Mouse (Mus musculus) frontal cortex, postnatal 14 days (tissue): ENCODE measurements around the gene Ercc2.

Source experiments
- DNase-seq, 2 experiments: peaks; one replicate each; pipeline ENCODE4 v3.0.0; 2022; ENCODE audit warnings: low spot score in 2 of 2

Ercc2 gene

DNA sequence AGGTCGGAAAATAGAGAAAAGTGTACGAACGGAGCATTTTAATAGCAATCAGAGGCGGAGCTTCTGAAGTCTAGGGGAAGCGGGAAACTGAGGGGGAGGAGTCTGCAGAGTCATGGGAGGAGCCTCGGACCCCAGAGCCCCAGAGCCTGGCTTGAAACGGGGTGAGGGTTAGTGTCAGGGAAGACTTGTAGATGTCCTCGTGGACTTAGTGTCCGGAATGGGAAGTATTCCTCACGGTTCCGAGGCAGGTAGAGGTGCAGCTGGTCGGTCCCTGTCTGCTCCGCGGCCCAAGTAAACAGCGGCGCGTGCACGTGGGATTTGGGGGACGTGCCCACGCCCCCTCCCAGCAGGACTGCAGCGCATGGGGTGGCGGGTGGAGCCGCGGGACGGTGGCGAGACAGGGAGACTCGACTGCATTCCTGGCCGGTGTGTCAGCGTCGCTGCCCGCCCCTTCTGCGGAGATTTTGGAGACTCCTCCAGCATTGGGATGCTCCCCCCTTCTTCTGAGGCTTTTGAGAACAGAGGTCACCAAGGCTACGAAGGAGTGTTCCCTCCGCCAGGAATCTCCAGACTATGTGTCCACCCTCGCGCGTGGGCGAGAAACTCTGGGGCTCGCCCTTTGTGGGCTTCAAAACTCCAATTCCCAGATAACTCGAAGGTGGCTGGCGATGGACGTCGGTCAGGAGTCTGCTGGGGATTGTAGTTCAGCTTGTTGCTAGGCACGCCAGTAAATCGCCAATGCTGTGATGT, 21.7 kb upstream of the Ercc2 start:
- peak; percentile 62 to 70 for DNase-seq

DNA sequence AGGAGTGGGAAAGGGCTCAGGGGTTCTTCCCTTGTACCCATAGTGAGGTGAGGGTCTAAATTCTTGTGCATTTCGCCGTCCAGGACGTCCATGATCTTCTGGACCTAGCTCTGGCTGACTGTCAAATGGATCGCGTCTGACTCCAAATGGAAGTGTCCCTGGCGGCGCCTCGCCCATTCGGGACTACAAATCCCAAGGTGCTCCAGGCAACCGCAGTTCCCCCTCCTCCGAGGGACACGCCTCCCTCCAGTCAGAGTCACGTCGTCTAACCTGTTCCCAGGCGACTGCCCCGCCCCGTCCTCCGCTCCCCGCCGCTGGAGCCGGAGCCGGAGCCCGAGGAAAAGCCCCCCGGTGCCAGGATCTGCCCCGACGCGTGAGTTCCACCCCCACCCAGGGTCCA, 20.9 kb upstream of the Ercc2 start:
- peak; percentile 84 to 86 for DNase-seq

DNA sequence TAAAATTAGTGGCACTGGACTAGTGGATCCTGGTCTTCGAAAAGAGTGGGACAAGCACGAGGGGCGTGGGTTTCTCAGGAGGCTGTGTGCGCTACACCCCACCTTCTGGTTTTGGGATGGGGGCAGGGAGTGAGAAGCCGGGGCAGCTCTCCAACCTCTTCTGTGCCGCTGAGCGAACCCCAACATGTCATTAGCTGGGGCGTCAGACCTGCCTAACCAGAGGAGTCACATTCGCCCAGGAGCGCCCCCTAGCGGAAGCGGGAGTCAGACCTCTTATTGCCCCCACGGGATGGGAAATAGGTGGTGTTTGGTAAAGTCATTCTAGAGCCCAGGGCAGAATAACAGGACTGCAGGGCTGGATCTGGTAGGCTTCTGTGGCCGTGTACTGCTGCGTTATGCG, 20.1 kb upstream of the Ercc2 start:
- DNase-seq: peak in 1 of 2 experiments; percentile 53

DNA sequence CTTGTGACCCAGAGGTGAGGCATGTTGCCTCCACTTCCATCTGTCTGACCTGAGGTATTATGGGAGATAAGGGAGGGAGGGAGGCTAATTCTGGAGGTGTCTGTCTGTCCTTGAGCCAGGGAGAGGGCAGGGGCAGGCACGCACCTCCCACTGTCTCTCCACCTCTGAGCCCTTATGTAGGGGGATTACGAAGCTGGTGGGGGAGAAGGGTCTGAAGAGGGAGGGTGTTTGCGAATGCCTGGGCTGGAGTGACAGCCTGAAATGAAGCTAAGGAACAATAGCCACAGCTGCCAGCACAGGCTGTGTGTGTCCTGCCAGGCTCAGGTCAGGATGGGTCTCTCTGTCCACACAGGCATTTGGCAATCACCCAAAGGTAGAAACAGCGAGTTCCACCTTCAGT, 19.5 kb upstream of the Ercc2 start:
- DNase-seq: no peak

DNA sequence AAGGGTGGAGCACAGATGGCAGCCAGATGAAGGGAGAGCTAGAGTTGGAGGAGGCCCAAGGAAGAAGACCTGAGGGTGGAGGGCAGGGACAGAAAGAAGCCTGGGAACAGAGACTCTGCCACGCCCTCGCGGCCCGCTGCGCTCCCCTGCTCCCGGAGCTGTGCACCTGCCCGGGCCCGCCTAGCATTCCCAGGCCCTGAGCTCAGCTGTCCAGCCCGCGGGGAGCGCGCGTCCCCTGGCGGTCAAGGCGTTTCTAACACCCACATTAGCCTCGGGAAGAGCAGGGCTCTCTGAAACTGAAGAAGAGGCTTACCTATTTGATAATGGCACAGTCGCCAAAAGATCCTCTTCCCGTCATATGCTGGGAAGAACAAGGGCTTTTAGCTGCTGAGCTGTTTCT, 17.9 kb upstream of the Ercc2 start:
- DNase-seq: no peak

DNA sequence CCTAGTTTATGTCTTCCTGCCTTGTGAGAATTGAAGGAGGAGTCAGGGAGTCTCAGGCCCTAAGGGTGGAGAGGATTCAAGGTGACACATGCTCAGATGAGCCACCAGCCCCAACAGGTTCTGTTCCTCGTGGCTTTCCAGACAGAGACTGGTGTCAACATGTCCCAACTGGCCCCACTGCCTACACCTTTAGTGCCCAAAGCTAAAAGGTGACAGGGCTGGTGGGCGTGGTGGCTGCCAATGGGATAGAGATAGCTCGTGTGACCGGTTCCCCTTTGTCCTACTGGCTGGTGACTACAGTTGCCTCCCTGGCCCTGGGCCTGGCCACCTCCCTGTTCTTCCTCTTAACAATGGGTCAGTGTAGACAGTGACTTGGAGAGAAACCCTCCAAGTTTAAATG, 16.4 kb upstream of the Ercc2 start:
- no peak for DNase-seq

DNA sequence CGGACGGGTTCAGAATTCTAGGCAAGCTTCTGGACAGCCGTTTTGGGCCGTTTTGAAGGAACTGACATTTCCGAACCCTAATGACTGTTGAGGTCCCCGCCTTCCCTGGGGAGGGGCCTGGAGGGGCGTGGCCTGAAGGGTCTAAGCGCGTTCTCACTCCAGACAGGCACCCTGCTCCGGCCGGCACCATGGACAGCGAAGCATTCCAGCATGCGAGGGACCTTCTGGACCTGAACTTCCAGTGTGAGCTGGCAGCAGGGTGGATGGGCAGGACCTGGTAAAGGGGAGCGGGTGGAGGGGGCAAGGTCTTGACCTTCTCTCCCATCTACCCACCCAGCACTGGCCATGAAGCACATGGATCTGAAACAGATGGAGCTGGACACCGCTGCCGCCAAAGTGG, 13.4 kb upstream of the Ercc2 start:
- DNase-seq: no peak

DNA sequence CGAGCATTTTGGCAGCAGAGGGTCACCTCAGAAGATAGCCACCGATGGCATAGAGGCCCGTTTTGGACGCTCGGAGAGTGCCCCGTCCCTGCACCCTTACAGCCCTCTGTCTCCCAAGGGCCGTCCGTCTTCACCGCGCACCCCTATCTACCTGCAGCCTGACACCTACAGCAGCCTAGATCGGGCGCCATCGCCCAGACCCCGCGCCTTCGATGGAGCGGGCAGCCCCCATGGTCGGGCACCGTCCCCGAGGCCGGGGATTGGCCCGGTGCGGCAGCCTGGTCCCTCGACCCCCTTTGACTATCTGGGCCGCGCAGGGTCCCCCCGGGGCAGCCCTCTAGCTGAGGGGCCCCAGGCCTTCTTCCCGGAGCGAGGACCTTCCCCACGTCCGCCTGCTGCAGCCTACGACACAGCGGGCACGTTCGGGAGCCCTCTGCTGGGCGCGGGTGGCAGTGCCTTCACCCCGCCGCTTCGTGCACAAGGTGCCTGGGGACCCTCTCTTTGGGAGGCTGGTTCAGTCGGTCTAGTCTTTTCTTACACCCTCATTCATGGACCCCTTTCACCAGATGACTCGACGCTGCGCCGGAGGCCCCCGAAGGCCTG, 11.9 kb upstream of the Ercc2 start:
- DNase-seq: peak in 1 of 2 experiments; percentile 61

DNA sequence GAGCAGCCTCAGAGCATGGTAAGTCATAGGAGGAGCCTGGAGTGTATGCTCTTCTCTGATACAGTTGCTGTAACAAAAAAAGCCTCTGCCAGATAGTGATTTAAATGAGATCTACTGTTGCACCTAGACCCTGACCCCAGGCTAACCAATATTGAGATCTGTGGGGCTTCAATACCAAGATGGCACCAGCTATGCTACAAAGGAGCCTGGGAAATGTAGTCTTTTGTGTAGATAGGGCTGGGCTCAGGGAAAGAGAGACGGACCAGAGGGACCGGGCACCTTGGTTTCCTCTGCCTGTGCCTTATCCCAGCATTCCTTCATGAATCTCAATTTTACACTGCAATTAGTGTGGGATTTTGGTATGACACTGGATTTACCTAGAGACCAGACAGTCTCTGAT, 8.4 kb upstream of the Ercc2 start:
- no peak for DNase-seq

DNA sequence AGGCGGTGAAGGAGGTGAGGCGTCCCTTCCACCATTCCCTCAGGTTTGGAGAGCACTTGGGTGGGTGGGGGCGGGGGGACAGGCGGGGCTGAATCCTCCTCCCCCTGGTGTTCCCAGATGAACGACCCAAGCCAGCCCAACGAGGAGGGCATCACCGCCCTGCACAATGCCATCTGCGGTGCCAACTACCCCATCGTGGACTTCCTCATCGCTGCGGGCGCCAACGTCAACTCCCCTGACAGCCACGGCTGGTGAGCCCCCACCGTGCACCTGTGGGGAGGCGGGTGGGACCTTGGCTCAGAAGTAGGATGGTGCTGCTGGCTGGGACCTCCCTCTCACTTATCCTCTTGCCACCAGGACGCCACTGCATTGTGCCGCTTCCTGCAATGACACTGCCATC, 6.4 kb upstream of the Ercc2 start:
- no peak for DNase-seq

DNA sequence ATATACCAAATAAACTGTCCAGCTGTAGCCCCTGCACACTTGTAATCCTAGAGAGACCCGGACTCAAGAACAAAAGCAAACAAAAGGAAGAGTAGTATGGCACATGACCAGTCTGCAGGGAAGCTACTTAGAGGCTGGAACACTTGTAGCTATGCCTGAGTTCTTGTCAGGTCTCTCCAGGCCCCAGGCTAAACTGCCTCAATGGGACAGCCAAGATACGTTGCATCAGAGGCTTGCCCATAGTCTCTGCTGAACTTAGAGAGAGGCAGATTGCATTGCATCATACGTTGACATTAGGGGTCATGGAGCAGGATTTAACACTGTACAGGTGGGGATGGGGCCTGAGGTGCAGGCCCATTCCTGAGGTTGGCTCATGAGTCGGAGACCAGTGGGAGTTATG, 5.8 kb upstream of the Ercc2 start:
- DNase-seq: no peak

DNA sequence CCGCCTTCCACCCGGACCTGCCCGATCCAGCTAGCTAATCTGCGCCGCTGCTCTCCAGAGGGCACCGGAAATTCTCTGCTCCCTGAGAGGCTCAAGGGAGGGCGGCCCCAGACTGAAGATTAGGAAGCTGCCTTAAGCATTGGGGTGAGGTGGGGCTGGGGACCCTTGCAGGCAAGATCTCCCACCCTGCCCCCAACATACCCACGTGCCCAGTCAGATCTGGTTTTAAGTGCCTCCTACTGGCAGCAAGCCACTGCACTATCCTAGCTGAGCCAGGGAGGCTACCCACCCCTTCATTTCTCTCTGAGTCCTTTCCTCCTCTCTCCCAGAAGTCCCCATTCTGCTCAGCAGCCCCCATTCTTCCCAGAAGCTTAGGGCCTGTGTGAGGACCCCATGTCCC, 3.8 kb upstream of the Ercc2 start:
- DNase-seq: no peak

DNA sequence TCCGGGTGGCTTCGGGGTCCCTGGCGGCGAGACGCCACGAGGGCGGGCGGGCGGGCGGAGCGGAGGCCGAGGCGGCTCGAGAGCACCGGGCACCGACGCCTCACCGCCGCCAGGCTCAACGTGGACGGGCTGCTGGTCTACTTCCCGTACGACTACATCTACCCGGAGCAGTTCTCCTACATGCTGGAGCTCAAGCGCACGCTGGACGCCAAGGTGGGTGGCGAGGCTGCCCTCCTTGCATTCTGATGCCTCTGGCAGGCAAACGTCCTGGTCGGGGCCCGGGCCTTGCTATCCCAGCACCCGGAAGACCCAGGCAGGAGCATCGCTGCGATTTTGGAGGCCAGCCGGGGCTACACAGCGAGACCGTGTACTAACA, 344 bp downstream of the Ercc2 start:
- no peak for DNase-seq

DNA sequence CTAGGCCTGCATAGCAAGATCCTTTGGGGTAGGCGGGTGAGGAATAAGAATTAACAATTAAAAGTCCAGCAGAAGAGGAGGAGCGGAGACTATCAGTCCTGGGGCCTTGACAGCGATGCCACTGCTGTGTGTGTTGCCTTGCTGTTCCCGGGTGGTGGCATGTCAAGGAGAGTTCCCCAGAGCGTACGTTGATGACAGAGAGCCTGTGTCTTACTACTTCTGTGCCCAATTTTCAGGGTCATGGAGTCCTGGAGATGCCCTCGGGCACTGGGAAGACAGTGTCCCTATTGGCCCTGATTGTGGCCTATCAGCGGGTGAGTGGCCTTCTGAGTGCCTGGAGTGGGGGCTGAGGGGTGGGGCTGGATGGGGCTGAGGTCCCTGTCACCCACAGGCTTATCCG, 1.9 kb downstream of the Ercc2 start:
- DNase-seq: no peak

DNA sequence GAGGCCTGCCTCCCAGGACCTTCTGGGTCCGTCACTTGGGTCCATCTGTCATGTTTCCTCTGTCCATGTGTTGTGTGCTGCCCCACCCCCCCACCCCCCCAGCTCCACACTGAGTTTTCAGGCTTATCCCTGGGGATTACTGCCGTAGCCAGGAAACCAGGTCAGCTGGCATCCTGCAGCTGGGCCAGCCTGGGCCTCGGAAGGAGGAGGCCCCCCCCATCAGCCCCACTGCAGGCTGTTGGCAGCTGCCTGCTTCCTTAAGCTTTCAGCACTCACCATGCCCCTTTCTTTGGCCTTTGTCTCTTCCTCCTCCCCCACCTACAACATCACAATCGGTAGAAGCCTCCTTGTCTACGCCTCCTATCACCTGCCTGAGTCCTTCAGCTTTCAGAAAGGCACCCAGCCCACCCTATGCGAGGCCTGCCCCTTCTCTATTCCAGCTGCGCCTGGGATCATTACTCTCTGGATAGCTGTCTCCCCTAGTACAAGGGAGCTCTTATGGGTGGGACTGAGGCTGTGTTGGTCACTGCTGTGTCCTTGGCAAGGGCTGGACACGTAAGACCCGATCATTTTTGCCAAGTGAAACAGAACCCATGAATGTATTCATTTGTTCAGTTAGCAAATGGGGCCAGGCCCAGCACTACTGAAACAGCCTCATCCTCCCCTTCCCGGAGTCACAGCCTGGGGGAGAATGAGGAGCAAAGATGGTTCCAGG, 7.0 kb downstream of the Ercc2 start:
- DNase-seq: no peak

DNA sequence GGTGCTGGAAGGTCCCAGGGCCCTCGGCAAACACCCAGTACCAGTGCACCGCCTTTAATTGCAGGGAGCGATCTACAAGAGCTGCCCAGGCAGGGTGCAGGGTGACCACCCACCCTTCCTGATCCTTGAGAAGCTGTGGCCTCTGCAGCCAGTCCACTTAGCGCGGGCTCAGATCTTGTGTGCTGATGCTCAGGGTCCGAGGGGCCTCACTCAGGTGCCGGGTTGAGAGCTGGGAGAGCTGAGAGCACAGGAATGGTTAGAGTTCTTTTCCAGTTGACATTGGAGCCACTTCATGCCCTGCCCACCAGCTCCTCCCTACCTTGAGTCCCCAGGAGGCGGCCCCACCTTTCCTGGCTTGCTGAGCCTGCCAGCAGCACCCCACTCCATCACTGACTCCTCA, 12.7 kb downstream of the Ercc2 start:
- DNase-seq: no peak

DNA sequence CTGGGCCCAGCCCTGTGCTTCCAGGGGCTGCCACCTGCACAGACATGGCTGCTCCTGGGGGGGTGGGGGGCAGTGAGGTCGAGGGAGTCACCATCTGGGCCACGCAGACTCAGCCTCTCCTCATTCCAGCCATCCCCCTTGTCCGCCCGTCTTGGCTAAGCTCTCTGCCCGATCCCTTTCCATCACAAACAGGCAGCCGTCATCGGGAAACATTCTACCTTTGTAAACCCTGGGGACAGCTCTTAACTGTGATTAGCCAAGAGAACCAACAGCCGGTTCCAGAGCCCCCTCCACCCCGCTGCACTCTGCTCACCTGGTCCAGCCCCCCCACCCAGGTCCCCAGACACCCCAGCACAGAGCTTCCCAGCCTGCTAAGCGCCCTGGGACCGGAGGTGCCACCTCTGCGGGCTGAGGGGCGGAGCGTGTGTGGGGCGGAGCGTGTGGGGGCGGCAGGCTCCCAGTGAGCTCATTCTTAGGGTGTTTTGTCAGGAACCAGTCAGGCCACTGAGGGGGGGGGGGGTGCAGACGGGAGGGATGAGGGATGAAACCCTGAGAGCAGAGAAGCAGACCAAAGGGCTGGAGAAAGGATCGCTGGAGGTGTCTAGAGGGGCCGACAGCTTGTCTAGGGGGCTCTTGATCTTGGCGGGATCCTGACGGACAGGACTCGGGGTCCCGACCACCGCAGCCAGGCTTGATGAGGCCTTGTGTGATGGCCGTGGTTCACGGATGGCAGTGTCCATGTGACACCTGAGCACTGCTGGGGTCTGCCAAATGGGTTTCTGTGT, 17.9 kb downstream of the Ercc2 start:
- no peak for DNase-seq

DNA sequence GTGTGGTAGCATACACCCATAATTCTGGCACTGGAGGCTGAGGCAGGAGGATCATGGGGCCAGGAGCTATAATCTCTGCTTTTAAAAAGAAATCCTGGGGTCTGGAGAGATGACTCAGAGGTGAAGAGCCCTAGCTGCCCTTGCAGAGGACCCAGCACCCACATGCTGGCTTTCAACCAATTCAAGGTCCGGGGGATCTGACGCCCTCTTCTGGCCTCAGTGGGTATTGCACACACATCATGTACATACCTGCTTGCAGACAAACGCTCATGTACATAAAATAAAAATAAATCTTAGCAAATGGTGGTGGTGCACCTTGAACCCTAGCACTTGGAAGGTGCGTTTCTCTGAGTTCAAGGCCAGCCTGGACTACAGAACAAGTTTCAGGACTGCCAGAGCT, 19.1 kb downstream of the Ercc2 start:
- DNase-seq: no peak

DNA sequence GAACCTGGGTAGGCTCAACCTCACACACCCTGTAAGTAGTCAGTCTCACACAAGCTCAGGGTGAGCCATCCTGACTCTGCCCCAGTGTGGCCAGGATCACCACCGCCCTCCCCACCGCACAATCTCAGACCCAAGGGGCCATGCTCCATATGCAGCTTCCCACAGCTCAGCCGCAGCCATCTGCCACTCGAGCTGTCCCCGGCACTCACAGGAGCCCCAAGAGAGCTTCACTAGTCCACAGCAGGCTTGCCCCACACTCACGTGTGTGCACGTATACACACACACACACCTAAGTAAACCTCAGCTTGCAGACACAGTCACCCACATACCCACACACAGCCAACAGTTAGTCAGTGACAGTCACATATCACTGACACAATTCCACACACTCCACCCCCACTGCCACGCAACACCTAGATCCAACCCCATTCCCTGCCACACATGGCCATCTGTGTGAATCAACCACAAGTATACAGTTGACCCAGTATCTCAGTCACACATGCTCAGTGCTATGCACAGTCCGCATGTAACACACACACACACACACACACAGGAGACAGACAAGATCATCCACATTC, 20.8 kb downstream of the Ercc2 start:
- no peak for DNase-seq

DNA sequence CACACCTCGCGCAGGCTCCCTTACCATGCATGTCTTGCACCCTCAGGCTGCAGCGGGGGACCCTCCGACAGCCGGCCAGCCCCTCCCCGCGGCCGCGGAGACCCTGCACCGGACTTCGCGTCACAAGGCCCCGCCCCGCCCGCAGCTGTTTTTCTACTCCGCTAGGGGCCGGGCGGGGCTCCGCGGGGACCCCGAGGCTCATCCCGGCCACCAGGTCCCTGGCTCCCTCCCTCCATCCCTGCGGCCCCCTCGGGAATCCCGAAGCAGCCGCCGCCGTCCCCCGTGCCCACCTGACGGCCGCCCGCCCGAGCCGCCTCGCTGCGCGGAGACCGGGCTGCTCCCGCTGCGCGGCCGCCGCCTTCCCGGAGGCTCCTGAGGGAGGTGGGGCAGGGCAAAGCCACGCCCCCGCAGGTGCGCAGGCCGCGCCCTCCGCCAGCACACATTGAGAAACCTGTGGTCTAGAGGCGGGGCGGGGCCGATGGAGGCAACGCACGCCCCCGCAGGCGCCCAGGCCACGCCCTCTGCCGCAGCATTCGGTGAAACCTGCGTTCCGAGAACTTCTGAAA, 22.0 kb downstream of the Ercc2 start, which contains the start of gene Klc3:
Klc3 (minus strand) TSS at position 374 of the 566 bp plus-strand sequence.
- DNase-seq: no peak

DNA sequence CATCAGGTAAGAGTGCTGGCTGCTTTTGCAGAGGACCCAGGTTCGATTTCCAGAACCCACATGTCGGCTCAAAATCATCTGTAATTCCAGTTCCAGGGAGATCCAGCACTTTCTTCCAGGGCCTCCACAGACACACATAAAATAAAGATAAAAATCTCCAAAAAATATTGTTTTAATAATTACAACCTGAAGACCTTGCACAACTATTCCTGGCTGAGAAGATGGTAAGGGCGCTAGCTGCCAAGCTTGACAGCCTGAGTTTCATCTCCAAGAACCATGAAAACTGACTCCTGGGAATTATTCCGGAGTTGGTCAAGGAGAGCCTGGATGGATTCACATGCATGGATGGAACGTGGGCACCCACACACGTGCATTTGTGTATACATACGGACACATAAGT, 22.7 kb downstream of the Ercc2 start, which contains the start of gene Ckm:
Ckm (plus strand) TSS at position 301 of the 400 bp plus-strand sequence.
- no peak for DNase-seq

DNA sequence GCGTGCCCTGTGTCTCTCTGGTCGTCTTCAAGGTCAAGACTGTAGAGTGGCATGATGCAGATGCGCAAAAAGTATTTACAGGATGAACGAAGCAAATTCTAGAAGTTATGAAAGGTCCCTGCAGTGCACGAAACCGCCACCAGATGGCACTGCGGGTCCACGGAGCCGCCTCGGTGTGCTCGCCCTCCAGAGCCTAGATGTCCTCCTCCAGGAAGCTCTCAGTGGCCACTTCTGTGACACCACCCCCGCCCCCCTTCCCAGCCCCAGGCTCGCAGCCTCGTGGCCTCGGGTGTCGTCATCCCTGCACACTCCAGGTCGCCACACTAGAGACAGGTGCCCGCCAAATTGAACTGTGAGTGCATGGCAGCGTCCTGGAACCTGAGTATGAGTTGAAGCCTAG, 23.6 kb downstream of the Ercc2 start:
- peak; percentile 49 to 82 for DNase-seq
